Mouse (Mus musculus) embryo, embryonic 11.5 days (tissue): ENCODE data around the gene Mst1.

Experiments
- DNase-seq: peaks from one replicate; pipeline ENCODE4 v3.0.0-alpha.2; 2012; ENCODE audit warnings: low read depth, low spot score

Mst1 gene

DNA sequence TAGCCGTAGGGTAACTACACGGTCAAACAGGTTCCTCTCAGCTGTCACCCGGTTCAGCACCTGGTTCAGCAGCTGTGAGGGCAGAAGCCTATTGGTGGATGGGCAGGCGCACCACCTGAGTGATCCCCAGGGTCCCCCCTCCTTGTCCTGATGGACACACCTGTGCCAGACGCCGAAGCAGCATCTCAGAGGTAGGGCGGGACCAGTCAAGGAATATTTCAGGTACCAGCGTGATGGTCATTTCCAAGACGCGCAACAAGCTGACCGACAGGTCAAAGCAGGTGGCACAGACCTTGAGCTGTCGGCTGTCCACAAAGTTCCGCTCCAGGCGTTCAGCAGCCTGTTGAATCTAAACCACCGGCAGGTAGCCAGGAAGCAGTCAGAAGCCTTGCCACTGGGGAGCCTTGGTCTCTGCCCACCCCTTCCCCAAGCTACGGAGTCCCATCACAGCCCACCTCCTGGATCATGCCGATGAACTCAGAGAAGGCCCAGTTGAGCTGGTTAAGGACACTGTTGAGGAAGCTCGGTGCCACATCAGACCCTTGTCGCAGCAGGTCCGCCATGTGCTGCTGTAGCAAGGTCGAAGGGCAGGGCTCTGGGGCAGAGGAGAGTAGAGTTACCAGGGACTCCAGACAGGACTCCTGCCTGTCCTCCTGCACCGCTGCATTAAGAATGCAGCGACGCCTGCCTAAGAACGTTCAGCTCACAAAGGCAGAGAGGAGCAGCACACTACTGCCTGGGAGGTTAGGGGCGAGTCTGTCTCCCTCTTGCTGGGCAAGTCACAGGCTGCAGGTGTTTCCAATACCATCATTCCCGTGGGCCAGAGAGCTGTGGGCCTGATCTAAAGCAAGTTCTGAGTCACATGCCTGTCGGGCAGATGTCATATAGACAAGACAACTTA, 23.6 kb upstream of the Mst1 start:
- no peak for DNase-seq

DNA sequence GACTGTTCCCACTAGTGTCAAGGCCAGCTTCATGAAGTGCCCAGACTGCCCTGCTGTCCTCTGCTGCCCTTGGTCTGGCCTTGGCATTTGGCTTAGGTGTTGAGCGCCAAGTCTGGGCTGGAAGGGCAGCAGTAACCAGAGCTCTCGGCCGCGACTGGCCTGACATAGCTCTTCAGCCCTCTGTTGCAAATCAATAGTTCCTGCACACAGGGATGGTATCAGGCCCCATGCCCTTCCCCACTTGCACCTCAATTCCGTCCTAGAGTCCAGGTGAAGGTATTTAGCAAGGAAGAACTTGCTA, 23.0 kb upstream of the Mst1 start:
- DNase-seq: no peak

DNA sequence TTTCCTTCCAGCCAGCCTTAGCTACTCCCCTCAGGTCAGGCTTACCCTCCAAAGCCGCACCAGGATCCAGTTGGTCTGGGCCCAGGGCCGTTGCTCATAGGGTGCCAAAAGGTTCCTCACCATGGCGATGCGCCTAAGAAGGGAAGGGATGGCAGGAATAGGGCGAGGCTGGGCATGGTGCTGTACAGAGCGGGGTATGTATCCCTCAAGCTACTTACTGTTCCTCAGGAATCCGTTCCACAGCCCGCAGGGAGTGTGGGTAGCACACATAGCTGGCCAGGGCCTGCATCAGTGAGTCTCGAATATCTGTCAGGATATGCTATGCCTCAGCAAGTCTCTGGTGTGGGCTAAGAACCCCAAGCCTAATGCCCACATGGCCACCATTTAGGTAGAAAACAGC, 21.9 kb upstream of the Mst1 start:
- no peak for DNase-seq

DNA sequence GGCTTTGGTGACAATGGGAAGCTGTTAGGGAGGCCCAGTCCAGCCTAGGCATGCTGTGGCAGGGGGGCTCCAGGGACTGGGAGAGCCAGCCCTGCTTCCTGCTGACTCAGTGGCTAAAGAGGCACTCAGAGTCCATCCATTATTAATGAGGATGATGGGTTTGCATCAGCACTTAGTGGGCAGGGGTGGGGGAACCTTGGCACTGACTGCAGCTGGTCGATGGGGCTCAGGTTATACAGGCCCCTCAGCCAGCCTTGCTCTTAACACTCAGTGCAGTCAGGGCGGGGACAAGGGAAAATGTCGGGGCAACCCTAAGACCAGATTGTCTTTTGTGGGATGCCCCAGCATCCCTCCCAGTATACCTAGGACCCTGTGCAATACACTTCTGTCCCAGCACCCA, 18.1 kb upstream of the Mst1 start:
- DNase-seq: no peak

DNA sequence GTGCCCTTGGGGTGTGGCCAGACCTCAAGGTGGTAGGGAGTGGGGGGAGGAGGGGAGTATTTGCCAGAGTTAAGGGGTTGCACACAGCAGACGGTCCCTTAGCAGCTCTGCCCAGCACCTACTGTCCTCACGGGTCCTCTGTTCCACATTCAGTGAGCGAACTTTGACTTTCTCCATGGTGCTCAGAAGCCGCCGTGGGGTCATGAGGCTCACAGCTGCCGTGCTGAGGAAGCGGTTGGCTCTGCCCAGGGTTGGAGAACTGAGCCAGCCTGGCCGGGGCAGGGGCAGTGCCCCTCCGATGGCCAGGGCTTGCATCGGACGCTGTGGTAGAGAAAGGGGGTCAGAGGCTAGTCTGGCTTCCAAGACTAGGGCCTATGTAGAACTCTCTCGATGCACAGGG, 16.9 kb upstream of the Mst1 start:
- no peak for DNase-seq

DNA sequence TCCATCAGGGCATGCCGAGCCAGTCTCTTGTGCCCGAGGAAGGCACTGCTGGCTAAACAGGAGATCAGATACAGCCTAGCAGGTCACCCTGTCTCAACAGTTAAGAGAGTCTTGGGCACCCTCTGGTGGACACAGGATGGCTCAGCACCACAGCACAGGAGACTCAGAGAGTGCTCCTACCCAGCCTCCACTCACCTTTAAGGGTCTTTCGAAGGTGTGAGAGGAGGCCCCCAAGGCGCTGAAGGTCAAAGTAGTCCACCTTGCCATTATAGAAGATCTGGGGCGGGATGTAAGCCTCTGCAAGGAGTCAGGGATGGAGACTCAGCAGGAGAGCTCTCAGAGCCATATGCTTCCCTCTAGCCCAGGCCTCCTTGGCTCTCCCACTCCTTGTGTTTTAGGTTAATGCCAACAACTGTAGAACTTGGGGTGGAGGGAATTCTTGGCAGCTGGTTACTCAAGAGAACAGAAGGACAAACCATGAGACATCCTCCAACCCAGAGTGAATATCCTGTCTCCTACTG, 14.7 kb upstream of the Mst1 start:
- DNase-seq: no peak

DNA sequence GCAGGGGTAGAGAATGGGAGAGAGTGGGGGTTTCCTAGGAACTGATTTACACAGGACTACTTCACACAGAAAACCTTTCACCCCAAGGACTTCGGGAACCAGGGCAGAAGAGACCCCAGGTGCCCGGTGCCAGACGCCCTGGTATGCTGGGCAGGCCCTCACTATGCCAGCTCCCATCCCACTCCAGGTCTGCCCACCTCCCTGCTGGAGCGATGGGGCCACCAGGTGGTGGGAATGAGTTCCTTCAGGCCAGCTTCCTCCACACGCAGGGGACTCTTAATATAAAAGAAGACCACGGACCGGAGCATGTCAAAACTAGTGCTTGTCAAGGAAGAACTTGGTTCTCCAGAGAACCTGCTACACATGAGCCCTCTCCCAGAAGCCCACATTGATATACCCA, 13.0 kb upstream of the Mst1 start:
- DNase-seq: no peak

DNA sequence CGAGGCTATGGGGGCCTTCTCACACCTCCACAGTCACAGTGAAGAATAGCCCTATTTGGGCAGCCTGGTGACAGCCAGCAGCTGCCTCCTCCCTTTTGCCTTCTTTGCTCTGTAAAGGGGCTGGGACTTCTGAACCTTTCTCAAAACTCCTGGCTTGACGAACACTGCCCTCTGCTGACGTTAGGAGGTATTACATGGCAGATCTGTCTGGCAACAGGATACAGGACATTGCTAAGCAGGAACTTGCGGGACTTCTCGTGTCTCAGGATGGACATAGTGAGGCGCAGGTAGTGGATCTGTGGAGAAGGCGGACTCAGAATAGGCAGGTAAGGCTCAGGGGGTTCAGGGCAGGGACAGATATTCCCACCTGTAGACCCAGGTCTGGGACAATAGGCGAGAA, 12.3 kb upstream of the Mst1 start:
- peak; percentile 83 for DNase-seq

DNA sequence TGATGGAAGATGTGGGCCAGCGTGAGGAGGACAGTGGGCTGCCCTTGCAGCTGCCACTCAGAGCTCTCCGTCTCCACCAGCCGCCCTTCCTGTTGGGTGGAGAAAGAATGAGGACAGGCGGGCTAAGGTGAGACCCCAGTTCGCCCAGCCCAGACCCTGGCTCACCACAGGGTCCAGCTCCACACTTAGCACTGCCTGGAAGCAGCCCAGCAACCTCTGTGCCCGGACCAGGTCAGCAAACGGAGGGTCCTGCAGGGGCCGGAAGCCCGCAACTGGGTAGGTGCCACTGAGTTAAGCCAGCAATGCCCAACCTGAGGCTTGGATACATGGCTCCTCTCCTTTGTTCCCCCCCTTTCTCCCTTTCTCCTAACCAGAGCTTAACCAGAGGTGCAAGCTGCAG, 11.2 kb upstream of the Mst1 start:
- DNase-seq: no peak

DNA sequence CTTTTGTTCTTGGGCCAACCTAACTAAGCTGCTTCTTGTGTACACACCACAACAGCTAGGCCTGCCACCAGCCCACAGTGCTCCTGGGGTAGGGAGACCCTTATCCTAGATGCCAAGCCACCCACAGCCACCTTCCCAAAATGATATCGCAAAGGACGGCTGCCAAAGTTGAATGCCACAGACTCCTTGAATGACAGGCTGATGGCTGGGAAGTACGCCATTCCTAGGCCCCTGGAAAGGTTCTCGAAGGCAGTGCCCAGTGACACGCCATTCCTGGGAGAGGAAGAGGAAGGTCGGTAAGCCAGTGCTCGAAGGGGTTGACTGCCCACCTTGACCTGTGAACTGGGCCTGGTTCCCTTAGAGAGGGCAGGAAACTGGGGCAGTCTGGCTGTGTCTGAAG, 10.7 kb upstream of the Mst1 start:
- DNase-seq: no peak

DNA sequence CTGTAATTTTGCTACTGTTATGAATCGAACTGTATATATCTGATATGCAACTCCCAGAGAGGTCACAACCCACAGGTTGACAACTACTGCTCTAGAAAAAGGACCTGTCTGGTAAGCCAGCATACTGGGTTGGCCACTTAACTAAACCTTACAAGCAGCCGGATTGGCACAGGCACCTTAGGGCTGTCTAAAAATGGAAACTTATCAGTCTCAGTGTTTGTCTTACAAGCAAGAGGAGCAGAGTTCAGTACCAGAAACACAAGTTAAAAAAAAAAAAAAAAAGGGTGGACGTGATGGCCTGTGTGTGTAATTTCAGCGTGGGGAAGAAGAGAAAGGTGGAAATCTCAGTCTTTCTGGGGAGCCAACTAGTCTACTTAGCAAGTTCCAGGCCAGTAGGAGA, 8.4 kb upstream of the Mst1 start:
- DNase-seq: no peak

DNA sequence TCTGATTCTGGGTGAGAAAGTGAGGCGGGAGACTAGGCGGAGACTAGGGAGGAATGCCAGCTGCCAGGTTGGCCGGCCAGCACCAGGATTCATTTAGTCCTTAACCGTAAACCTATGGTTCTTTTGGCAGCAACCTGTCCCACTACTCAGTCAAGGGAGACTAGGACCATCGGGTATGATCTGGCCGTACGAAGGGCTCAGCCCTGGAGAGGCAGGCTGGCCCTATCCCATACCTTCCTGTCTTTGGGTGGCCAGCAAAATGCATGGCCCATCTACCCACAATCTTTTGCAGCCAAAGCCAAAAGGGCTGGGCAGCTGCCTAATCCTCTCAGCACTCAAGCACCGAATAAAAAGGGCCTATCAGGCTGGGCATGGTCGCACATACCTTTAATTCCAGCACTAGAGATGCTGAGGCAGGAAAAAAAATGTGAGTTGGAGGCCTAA, 7.7 kb upstream of the Mst1 start:
- no peak for DNase-seq

DNA sequence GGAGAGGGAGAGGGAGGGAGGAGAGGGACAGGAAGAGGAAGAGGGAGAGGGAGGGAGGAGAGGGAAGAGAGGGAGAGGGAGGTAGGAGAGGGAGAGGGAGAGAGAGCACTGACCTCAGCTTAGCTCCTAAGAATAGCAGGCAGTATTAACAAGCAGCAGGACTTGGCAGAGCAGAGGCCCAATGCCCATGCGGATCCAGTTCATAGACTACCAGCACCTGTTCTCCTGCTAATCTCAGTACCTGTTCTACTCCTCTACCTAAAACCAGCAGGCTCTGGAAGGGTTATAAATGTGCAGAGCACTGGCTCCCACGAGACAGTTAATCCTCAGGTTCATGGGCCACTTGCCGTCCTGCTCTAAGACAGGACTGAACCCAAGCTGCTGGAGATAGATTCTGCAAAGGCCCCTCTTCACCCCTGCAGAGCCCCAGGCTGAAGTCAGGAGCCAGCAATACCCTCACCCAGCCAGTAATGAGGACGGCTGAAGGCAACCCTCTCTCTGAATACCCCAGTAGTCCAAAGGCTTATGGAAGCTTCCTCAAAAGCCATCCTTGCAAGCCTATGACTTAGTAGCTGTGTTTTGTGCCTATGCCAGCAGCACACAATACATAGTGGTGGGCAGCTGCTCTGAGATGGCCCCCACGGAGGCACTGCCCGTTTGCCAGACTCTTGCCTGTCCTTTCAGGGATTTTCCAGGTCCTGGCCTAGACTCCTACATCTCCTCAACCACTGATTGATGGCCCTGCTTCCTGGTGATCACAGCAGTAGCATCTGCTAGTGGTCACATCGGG, 6.9 kb upstream of the Mst1 start:
- DNase-seq: no peak

DNA sequence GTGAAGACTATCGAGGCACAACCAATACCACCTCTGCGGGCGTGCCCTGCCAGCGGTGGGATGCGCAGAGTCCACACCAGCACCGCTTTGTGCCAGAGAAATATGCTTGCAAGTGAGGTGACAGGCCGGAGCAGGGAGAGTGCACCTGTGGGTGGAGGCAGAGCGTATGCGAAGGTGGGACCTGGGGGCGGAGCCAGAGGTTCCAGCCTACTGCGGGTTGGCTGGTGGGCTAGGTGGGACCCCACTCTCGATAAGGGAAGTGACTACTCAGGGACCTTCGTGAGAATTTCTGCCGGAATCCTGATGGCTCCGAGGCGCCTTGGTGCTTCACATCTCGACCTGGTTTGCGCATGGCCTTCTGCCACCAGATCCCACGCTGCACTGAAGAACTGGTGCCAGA, 2.3 kb downstream of the Mst1 start:
- DNase-seq: no peak

DNA sequence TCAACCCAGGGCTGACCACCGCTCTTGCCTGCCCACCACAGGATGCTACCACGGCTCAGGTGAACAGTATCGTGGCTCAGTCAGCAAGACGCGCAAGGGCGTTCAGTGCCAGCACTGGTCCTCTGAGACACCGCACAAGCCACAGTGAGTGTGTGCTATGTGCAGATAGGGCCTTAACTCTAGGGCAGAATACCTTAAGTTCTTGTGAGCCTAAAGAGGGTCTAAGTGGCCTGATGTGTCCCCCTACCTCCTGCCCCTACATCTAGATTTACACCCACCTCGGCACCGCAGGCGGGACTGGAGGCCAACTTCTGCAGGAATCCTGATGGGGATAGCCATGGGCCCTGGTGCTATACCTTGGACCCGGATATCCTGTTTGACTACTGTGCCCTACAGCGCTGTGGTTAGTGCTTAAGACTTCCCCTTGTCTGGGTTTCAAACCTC, 2.8 kb downstream of the Mst1 start, which contains the start of gene Rnf123:
Gene Rnf123 (minus strand): TSS at position 359 of the 444 bp plus-strand sequence.
- DNase-seq: no peak

DNA sequence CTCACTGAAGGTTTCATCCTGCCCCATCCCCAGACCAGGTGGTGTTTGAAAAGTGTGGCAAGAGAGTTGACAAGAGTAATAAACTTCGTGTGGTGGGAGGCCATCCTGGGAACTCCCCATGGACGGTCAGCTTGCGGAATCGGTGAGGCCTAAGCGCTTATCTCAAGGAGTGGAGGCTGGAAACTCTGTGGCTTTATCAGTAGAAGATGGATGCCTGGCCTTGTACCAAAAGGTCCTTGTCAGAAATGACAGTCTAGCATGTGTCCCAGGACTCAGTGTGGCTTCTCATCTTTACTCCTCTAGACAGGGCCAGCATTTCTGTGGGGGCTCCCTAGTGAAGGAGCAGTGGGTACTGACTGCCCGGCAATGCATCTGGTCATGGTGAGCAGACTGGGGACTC, 3.3 kb downstream of the Mst1 start:
- no peak for DNase-seq

DNA sequence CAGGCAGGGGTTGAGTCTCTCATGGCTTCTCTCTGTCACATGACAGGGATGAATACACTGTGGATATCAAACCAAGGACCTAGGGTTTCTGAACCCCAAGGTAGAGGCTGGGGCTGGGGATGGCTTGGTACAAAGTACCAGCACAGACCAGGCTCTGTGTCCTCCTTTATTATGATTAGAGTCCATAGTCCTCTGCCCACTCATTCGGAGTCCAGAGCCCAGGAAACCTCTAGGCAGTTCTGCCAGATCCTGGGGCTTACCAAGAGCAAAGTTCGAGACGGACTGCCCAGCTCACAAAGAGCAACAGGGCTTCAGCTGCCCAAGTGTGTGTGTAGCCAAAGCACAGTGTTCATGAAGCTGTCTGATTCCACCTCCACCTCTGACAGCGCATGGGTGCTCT, 5.0 kb downstream of the Mst1 start:
- no peak for DNase-seq

DNA sequence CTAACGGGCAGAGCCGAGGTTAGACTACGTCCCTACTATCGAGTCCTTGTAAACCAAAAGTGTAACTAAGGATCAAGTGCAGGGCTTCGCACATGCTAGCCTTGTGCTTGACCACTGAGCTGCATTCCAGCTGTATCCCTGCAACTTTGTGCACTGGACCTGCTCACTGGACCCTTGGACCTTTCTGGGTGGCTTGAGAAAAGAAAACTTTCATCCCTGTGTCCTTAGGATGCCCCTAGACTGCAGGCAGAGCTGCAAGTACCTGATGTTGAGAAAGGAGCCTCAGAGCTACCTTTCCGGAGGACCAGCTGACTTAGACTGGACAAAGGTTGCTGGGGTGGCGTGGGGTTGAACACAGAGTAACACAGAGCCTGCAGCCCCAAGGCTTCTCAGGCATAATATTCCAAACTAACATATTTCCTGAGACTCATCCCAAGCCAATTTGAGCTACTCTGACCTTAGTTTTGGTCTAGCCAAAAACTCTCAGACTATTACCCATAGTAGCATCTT, 10.4 kb downstream of the Mst1 start:
- DNase-seq: no peak

DNA sequence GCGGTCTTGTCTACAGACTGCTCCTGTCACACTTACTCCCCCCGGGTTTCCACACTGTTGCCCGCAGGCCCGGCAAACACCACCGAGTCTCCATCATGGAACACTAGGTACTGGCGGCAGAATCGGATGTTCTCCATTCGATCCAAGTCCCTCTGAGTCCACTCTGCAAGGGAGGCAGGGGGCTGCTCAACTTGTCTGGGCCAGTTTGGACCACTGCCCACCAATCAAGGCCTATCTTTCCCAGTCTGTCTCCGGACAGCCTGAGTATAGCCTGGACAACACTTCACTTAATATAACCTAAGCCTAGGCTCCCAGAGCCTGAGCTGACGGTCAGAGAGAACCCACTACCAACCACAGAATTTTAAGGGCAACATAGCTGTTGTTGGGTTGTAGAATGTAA, 13.3 kb downstream of the Mst1 start:
- DNase-seq: no peak

DNA sequence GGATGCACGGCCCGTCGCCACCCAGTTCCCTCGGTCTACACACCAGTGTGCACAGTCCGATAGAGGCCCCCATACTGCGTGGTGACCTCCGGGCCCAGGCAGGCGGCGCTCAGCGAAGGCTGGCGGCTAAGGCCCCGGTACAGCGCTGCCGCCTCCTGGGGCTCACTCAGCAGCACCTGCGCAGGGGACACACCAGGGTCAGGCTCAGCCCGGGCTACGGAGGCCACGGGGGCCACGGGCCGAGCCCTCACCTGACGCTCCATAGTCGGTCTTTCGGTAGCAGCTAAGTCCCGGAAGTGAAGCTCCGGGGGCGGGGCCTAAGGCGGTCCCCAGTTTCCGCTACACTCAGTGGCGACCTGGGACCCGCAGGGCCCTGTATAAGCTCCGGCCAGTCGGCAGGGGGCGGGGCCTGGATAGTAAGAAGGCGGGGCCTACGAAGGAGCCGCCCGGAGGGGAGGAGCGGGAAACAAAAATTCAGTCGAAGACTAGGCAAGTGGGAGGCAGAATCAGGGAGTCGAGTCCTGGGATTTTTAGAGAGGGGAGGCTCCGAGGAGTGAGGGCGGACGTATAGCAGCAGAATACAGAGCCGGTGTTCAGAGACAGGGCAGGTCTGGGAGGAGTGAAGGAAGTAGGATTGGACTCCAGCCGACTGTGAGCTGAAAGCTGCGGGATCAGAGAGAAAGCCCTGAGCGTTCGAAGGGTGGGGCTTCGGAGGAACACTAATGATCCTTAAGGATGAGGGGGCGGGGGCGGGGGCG, 14.1 kb downstream of the Mst1 start, which contains the start of gene Apeh:
Gene Apeh (minus strand): TSS at position 423 of the 758 bp plus-strand sequence.
- peak; percentile 88 for DNase-seq

DNA sequence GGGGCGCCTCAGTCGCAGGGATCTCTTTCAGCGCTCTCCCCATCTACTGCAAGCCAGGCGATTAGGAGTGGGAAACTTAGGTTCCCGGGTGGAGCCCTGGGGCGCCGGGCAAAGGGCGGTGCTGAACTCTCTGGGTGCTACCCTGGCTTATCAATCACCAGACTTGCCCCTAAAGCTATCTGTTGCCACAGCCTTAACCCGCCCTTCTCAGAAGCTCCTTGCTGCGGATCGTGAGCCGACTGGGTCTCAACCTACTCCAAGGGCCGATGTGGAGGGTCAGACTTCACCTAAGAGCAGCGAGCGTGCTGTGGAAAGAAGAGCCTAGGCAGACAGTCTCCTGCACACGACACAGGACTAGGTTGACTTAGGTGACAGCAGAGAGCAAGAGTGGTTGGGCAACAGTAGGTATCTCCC, 14.8 kb downstream of the Mst1 start:
- DNase-seq: no peak

DNA sequence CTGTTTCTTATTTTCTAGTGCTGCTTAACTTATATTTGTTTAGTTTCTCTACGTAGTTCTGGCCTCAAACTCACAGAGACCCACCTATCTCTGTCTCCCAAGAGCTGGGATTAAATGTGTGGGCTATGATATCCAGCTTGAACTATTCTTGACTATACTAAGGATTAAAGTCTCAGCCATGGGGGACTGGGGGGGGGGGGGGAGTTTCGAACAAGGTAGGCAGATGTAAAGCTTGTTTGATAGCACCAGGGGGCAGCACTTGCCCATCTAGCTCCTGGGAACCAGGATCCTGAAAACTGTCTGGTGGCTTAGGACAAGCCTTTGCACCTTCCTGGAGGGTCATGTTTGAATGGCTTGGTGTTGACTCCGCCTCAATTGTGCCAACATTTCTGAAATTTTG, 15.3 kb downstream of the Mst1 start:
- DNase-seq: peak; percentile 75
